Mouse (Mus musculus) small intestine, adult 2 months (tissue): ENCODE measurements at regions not wholly inside any gene's neighbourhood (a gene's known extent, or its start where the extent isn't known, plus 50 kb on each side); places are given as distances from the start of the nearest gene placed in this dataset.

Source experiments
- H3K27ac ChIP-seq: fragments of 200-500 bp; 2 replicates; pipeline ENCODE4 v1.5.1; 2012; ENCODE audit warnings: low read depth, low read length, control low read depth, inconsistent platforms; ENCODE audit not compliant: insufficient read depth
- H3K27me3 ChIP-seq: fragments of 200-500 bp; 2 replicates; pipeline ENCODE4 v1.6.1; 2012; ENCODE audit warnings: mild to moderate bottlenecking, moderate library complexity, low read length, inconsistent platforms; ENCODE audit not compliant: control insufficient read depth, insufficient read depth
- H3K36me3 ChIP-seq: fragments of 200-500 bp; 2 replicates; pipeline ENCODE4 v1.6.1; 2012; ENCODE audit warnings: mild to moderate bottlenecking, low read length, control low read depth, inconsistent platforms; ENCODE audit not compliant: control insufficient read depth, insufficient read depth
- H3K4me1 ChIP-seq: fragments of 200-500 bp; 2 replicates; pipeline ENCODE4 v1.6.1; 2012; ENCODE audit warnings: low read length, inconsistent platforms, mixed read lengths; ENCODE audit not compliant: control insufficient read depth, insufficient read depth, insufficient read length
- H3K4me3 ChIP-seq: fragments of 200-500 bp; 2 replicates; pipeline ENCODE4 v1.5.1; 2012; ENCODE audit warnings: low read depth, mild to moderate bottlenecking, control low read depth, inconsistent platforms, low read length, moderate library complexity
- CTCF ChIP-seq: fragments of 200-500 bp; IDR thresholded peaks from 2 replicates; pipeline ENCODE4 v1.5.1; 2012; ENCODE audit warnings: low read depth, mild to moderate bottlenecking, control low read depth, inconsistent platforms, low read length, moderate library complexity, mixed read lengths; ENCODE audit not compliant: insufficient replicate concordance, insufficient read length; ENCODE audit errors: extremely low read depth
- POLR2A ChIP-seq: fragments of 200-500 bp; IDR thresholded peaks from 2 replicates; pipeline ENCODE4 v1.6.1; 2012; ENCODE audit warnings: low read depth, mild to moderate bottlenecking, control low read depth, inconsistent platforms, low read length, moderate library complexity
- WGBS: fragments of 180-500 bp; shearing (Covaris S2); methylation state at CpG from one replicate; pipeline ENCODE4 v1.1.7; 2018; 5-methylcytosine and 5-hydroxymethylcytosine counted together

- Histone ChIP-seq H3K27me3 (no peaks in the 10 kb centered on the region), H3K36me3 (no peaks in the 10 kb centered on the region), H3K4me3 (no peak overlapping the region), H3K4me1 (no peaks in the 10 kb centered on the region), H3K27ac (no peak overlapping the region)
- WGBS = 38% methylated on average over 4 of the region's 4 CpGs
- TF ChIP-seq CTCF (no peak), POLR2A (no peak)
Observed at GRCm38 (mm10) chr4:106142741-106143140, 173.3 kb upstream of the Usp24 start.

GRCm38 (mm10) chr4:106144351-106145116 lies 171.5 kb upstream of the Usp24 start:
- Histone ChIP-seq H3K27ac (no peak overlapping the region), H3K4me3 (no peak overlapping the region), H3K36me3 (no peaks in the 10 kb centered on the region), H3K27me3 (no peaks in the 10 kb centered on the region), H3K4me1 (no peaks in the 10 kb centered on the region)
- WGBS = 65% methylated on average over 7 of the region's 7 CpGs
- no peak for TF ChIP-seq CTCF
- no peak for TF ChIP-seq POLR2A

GRCm38 (mm10) chr4:106146919-106147460 lies 169.0 kb upstream of the Usp24 start:
- Histone ChIP-seq H3K27me3 (no peaks in the 10 kb centered on the region), H3K4me1 (no peaks in the 10 kb centered on the region), H3K27ac (no peak overlapping the region), H3K36me3 (no peaks in the 10 kb centered on the region), H3K4me3 (no peak overlapping the region)
- TF ChIP-seq POLR2A (no peak), CTCF (no peak)
- 69% methylated on average over 3 of the region's 3 CpGs for WGBS

GRCm38 (mm10) chr4:106148866-106149265 lies 167.1 kb upstream of the Usp24 start:
- no peak overlapping the region for H3K4me3 ChIP-seq
- H3K4me1 ChIP-seq = no peaks in the 10 kb centered on the region
- no peaks in the 10 kb centered on the region for H3K27me3 ChIP-seq
- H3K36me3 ChIP-seq = no peaks in the 10 kb centered on the region
- WGBS = 83% methylated on average over 3 of the region's 3 CpGs
- no peak overlapping the region for H3K27ac ChIP-seq
- TF ChIP-seq CTCF (no peak), POLR2A (no peak)

GRCm38 (mm10) chr4:106149471-106150048 lies 166.5 kb upstream of the Usp24 start:
- H3K36me3 ChIP-seq = no peaks in the 10 kb centered on the region
- 85% methylated on average over 7 of the region's 7 CpGs for WGBS

GRCm38 (mm10) chr4:106150775-106151174 lies 165.2 kb upstream of the Usp24 start:
- H3K36me3 ChIP-seq = no peaks in the 10 kb centered on the region
- no peaks in the 10 kb centered on the region for H3K27me3 ChIP-seq
- H3K4me3 ChIP-seq = no peak overlapping the region
- H3K27ac ChIP-seq = no peak overlapping the region
- no peaks in the 10 kb centered on the region for H3K4me1 ChIP-seq
- no peak for TF ChIP-seq CTCF
- no peak for TF ChIP-seq POLR2A
- 70% methylated on average over 14 of the region's 14 CpGs for WGBS

More at GRCm38 (mm10) chr4:106149471-106150048, 166.5 kb upstream of the Usp24 start:
- Histone ChIP-seq H3K4me3 (no peak overlapping the region), H3K27me3 (no peaks in the 10 kb centered on the region), H3K27ac (no peak overlapping the region), H3K4me1 (no peaks in the 10 kb centered on the region)
- TF ChIP-seq CTCF (no peak), POLR2A (no peak)

GRCm38 (mm10) chr4:106157451-106158179 lies 158.4 kb upstream of the Usp24 start:
- WGBS = 44% methylated on average over 9 of the region's 9 CpGs
- Histone ChIP-seq H3K27me3 (no peaks in the 10 kb centered on the region), H3K36me3 (no peaks in the 10 kb centered on the region), H3K4me1 (no peaks in the 10 kb centered on the region), H3K4me3 (no peak overlapping the region), H3K27ac (no peak overlapping the region)
- TF ChIP-seq CTCF (no peak), POLR2A (no peak)
